Mouse (Mus musculus) myocyte (in vitro differentiated cells): Measurements from ENCODE around the gene Bcl6b. TPM values are rescaled to one million over a fixed set of nuclear protein-coding genes. Genes with fewer than 3 reads are reported as not detected.

Experiments
- H3K27me3 ChIP-seq: one replicate; pipeline ENCODE4 v1.6.1; 2011; ENCODE audit not compliant: control insufficient read depth, insufficient read depth, insufficient read length
- H3K36me3 ChIP-seq: one replicate; pipeline ENCODE4 v1.6.1; 2011; ENCODE audit not compliant: control insufficient read depth, insufficient read depth
- H3K4me2 ChIP-seq: one replicate; pipeline ENCODE4 v1.6.1; 2011; ENCODE audit warnings: low read depth, control low read depth
- H3K4me3 ChIP-seq: one replicate; pipeline ENCODE4 v1.5.1; 2011; ENCODE audit warnings: mild to moderate bottlenecking, control low read depth, moderate library complexity
- H3K79me2 ChIP-seq: one replicate; pipeline ENCODE4 v1.6.1; 2011; ENCODE audit not compliant: control insufficient read depth, insufficient read depth
- H3ac ChIP-seq: one replicate; pipeline ENCODE4 v1.6.1; 2011; ENCODE audit not compliant: control insufficient read depth, insufficient read length
- CEBPB ChIP-seq: IDR thresholded peaks from 2 replicates; pipeline ENCODE4 v1.6.1; 2011; ENCODE audit warnings: mild to moderate bottlenecking, moderate library complexity; ENCODE audit not compliant: poor library complexity, insufficient read depth, severe bottlenecking
- E2F4 ChIP-seq: IDR thresholded peaks from one replicate; pipeline ENCODE4 v1.6.1; 2011; ENCODE audit warnings: mild to moderate bottlenecking, control low read depth, moderate library complexity; ENCODE audit not compliant: insufficient read depth
- MAX ChIP-seq: IDR thresholded peaks from one replicate; pipeline ENCODE4 v1.6.1; 2011; ENCODE audit warnings: low read depth, mild to moderate bottlenecking, control low read depth
- MYOD1 ChIP-seq, 3 experiments: IDR thresholded peaks; one replicate each; pipeline ENCODE4 v1.6.1; 2011; ENCODE audit warnings: control low read depth in 2 of 3, low read depth in 2 of 3, mild to moderate bottlenecking in 2 of 3, moderate library complexity in 1 of 3; ENCODE audit not compliant: insufficient read length in 2 of 3, control insufficient read depth in 1 of 3
- MYOG ChIP-seq, 3 experiments: IDR thresholded peaks; one replicate each; pipeline ENCODE4 v1.6.1; 2011; ENCODE audit warnings: control low read depth in 2 of 3, low read depth in 2 of 3, mild to moderate bottlenecking in 2 of 3; ENCODE audit not compliant: insufficient read length in 2 of 3, control insufficient read depth in 1 of 3, insufficient read depth in 1 of 3
- POLR2A ChIP-seq: IDR thresholded peaks from one replicate; pipeline ENCODE4 v1.6.1; 2011; ENCODE audit warnings: low read depth, mild to moderate bottlenecking, control low read depth, moderate library complexity; ENCODE audit not compliant: insufficient read length
- POLR2AphosphoS2 ChIP-seq: IDR thresholded peaks from one replicate; pipeline ENCODE4 v1.6.1; 2011; ENCODE audit warnings: low read depth, control low read depth; ENCODE audit not compliant: insufficient read length
- REST ChIP-seq: IDR thresholded peaks from one replicate; pipeline ENCODE4 v1.6.1; 2011; ENCODE audit warnings: mild to moderate bottlenecking, control low read depth, moderate library complexity; ENCODE audit not compliant: insufficient read depth, insufficient read length
- SRF ChIP-seq: IDR thresholded peaks from one replicate; pipeline ENCODE4 v1.6.1; 2011; ENCODE audit warnings: low read depth; ENCODE audit not compliant: control insufficient read depth, insufficient read length
- TCF12 ChIP-seq: IDR thresholded peaks from one replicate; pipeline ENCODE4 v1.6.1; 2011; ENCODE audit warnings: mild to moderate bottlenecking, control low read depth; ENCODE audit not compliant: poor library complexity, insufficient read depth, severe bottlenecking
- TCF3 ChIP-seq: IDR thresholded peaks from one replicate; pipeline ENCODE4 v1.6.1; 2011; ENCODE audit warnings: low read depth, control low read depth; ENCODE audit not compliant: insufficient read length
- USF1 ChIP-seq: IDR thresholded peaks from one replicate; pipeline ENCODE4 v1.6.1; 2011; ENCODE audit warnings: low read depth, mild to moderate bottlenecking, control low read depth, moderate library complexity
- polyA plus RNA-seq: library from polyadenylated mRNA; unstranded; fragments of >200 nt; fragmentation: generic; extraction: Trizol; gene quantifications from one replicate; pipeline ENCODE4 v1.2.1, GENCODE M21; 2012; ENCODE audit warnings: missing spikeins

The Bcl6b gene
- polyA plus RNA-seq, 1 experiment = 2.8 TPM

- peak overlapping the region; percentile 92 for H3K4me2 ChIP-seq
- no peaks in the 10 kb centered on the region for H3K36me3 ChIP-seq
- H3K79me2 ChIP-seq = no peaks in the 10 kb centered on the region
- H3K4me3 ChIP-seq = peak overlapping the region; percentile 30
- no peaks in the 10 kb centered on the region for H3K27me3 ChIP-seq
- H3ac ChIP-seq = peak overlapping the region; percentile 6
- TF ChIP-seq POLR2A = peak; percentile 12
- TF ChIP-seq MAX = no peak
- no peak for TF ChIP-seq SRF
Measured at GRCm38 (mm10) chr11:70214191-70214855, 15.3 kb downstream of the Bcl6b start.

DNA sequence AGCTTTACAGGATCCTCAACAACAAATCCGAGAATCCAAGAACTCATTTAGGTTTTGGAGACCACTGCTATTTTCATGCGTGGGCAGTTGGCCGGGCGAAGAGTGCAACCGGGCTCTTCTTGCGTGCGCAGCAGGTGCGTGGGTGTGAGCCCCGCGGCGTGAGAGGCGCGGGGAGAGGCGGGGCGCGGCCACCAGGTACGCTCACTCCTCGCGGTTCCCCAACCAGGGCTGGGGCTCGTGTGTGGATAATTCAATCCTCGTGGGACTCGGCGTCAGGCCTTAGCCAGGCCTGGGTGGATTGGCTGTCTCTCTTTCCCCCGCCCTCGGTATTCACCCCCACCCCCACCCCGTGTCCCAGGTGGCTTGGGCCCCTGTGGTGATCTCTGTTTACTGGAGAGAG is 15.9 kb downstream of the Bcl6b start:
- TF ChIP-seq MAX = no peak
- TF ChIP-seq MYOG (IDR thresholded peaks at IDR 0.05; ENCODE audit: control insufficient read depth in 1 of 3, insufficient read depth in 1 of 3, insufficient read length in 2 of 3, low read depth in 2 of 3) = no peak
- no peak for TF ChIP-seq TCF12
- TF ChIP-seq E2F4 = no peak
- TF ChIP-seq TCF3 = no peak
- no peak for TF ChIP-seq POLR2A
- no peak for TF ChIP-seq CEBPB
- no peak for TF ChIP-seq MYOD1 (IDR thresholded peaks at IDR 0.05; ENCODE audit: control insufficient read depth in 1 of 3, insufficient read length in 2 of 3, low read depth in 2 of 3)
- no peak for TF ChIP-seq USF1
- TF ChIP-seq REST = no peak
- TF ChIP-seq SRF = no peak
- no peak for TF ChIP-seq POLR2AphosphoS2
- Histone ChIP-seq H3K36me3 (no peaks in the 10 kb centered on the region), H3K4me3 (peak overlapping the region; percentile 30), H3K4me2 (peak overlapping the region; percentile 92), H3K27me3 (no peaks in the 10 kb centered on the region), H3K79me2 (no peaks in the 10 kb centered on the region), H3ac (peak overlapping the region; percentile 6)

DNA sequence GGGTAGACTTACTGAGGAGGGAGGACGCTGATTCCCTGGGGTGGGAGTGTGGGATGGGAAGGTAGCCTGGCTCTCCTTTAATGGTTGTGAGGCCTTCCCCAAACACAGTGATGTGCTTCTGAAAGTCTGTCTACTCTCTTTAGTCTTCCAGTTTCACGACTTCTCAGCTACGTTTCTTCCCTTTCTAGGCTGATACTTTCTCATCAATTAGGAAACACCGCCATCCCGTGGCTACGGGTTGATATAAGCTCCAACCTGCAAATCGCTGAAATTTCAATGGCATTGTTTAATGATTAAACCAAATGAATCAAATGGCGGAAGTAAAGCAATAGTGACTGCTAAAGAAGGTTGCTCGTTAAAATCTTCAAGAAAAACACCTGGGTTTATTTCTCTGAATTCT is 16.7 kb downstream of the Bcl6b start:
- Histone ChIP-seq H3K79me2 (no peaks in the 10 kb centered on the region), H3K27me3 (no peaks in the 10 kb centered on the region)
- TF ChIP-seq MYOD1 (IDR thresholded peaks at IDR 0.05; ENCODE audit: control insufficient read depth in 1 of 3, insufficient read length in 2 of 3, low read depth in 2 of 3) = no peak
- no peak for TF ChIP-seq TCF12

DNA sequence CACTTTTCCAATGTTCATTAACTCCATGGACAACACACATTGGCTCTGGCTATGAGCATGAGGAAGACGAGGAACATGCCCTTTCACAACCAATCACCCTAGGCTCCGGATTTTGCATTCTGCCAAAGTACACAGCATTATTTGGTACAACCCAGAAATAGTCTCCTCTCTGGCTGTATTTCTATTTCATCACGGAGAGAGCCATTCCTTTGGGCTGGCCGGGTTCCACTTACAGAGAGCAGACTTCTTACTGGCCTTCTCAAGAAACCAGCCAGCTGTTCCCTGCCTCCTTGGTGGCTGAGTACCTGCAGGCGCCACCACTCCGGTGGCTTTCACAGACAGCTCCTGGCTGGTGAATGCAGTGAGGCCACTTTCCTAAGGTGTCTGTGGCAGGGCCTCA is 17.2 kb downstream of the Bcl6b start, which contains the start of gene Slc16a11:
Gene Slc16a11, plus strand, starts transcription at position 330 of the 400 bp plus-strand sequence.
- Histone ChIP-seq H3K79me2 (no peaks in the 10 kb centered on the region), H3K27me3 (no peaks in the 10 kb centered on the region), H3K36me3 (no peaks in the 10 kb centered on the region), H3ac (no peak within 1 kb of the TSS), H3K4me2 (peak within 1 kb of the TSS; percentile 92), H3K4me3 (peak within 1 kb of the TSS; percentile 30)
- TF ChIP-seq REST (no peak), E2F4 (no peak)

More for the DNA sequence above, 16.7 kb downstream of the Bcl6b start:
- H3ac ChIP-seq = no peak overlapping the region
- H3K4me3 ChIP-seq = no peak overlapping the region
- H3K4me2 ChIP-seq = peak overlapping the region; percentile 92
- no peaks in the 10 kb centered on the region for H3K36me3 ChIP-seq

- no peaks in the 10 kb centered on the region for H3K79me2 ChIP-seq
- TF ChIP-seq POLR2A (no peak), TCF12 (no peak), E2F4 (no peak), TCF3 (no peak), MAX (no peak), MYOG (IDR thresholded peaks at IDR 0.05; ENCODE audit: control insufficient read depth in 1 of 3, insufficient read depth in 1 of 3, insufficient read length in 2 of 3, low read depth in 2 of 3) (no peak), POLR2AphosphoS2 (no peak), USF1 (no peak), SRF (no peak), REST (no peak), MYOD1 (IDR thresholded peaks at IDR 0.05; ENCODE audit: control insufficient read depth in 1 of 3, insufficient read length in 2 of 3, low read depth in 2 of 3) (no peak), CEBPB (no peak)
- no peak overlapping the region for H3K4me3 ChIP-seq
- no peaks in the 10 kb centered on the region for H3K27me3 ChIP-seq
- H3K4me2 ChIP-seq = no peak overlapping the region
- no peak overlapping the region for H3ac ChIP-seq
- no peaks in the 10 kb centered on the region for H3K36me3 ChIP-seq
Measured at GRCm38 (mm10) chr11:70211972-70212371, 17.6 kb downstream of the Bcl6b start.
